Mouse (Mus musculus) embryonic facial prominence, embryonic 14.5 days (tissue): ENCODE results near the gene Lmf1. TPM values are rescaled to one million over a fixed set of nuclear protein-coding genes. Genes with fewer than 3 reads are reported as not detected.

Experiments
- ATAC-seq: fragments of 200-750 bp; cut with Nextera tagmentation; 2 replicates; pipeline ENCODE4 v1.8.0; 2017; ENCODE audit warnings: low read depth, moderate number of reproducible peaks, moderate TSS enrichment
- DNase-seq: peaks from one replicate; pipeline ENCODE4 v3.0.0-alpha.2; 2015; ENCODE audit warnings: low spot score
- H3K27ac ChIP-seq: fragments of 300-500 bp; sonication (generic); replicated peaks from 2 replicates; pipeline ENCODE4 v1.5.1; 2014; ENCODE audit warnings: low read depth, mild to moderate bottlenecking, low read length, moderate library complexity
- H3K27me3 ChIP-seq: fragments of 300-500 bp; sonication (generic); replicated peaks from 2 replicates; pipeline ENCODE4 v1.6.1; 2014; ENCODE audit warnings: low read length; ENCODE audit not compliant: control insufficient read depth, insufficient read depth
- H3K36me3 ChIP-seq: fragments of 300-500 bp; sonication (generic); 2 replicates; pipeline ENCODE4 v1.6.1; 2014; ENCODE audit warnings: low read length, mixed read lengths; ENCODE audit not compliant: control insufficient read depth, insufficient read depth
- H3K4me1 ChIP-seq: fragments of 300-500 bp; sonication (generic); 2 replicates; pipeline ENCODE4 v1.6.1; 2014; ENCODE audit warnings: antibody characterized with exemption, low read length; ENCODE audit not compliant: control insufficient read depth, insufficient read depth
- H3K4me2 ChIP-seq: fragments of 300-500 bp; sonication (generic); 2 replicates; pipeline ENCODE4 v1.6.1; 2014; ENCODE audit warnings: low read depth, mild to moderate bottlenecking, low read length, moderate library complexity, mixed read lengths
- H3K4me3 ChIP-seq: fragments of 300-500 bp; sonication (generic); 2 replicates; pipeline ENCODE4 v1.5.1; 2014; ENCODE audit warnings: low read depth, mild to moderate bottlenecking, low read length
- H3K9ac ChIP-seq: fragments of 300-500 bp; sonication (generic); 2 replicates; pipeline ENCODE4 v1.6.1; 2014; ENCODE audit warnings: low read depth, mild to moderate bottlenecking, low read length, moderate library complexity, mixed read lengths
- H3K9me3 ChIP-seq: fragments of 300-500 bp; sonication (generic); 2 replicates; pipeline ENCODE4 v1.6.1; 2016; ENCODE audit warnings: low read length; ENCODE audit not compliant: control insufficient read depth
- WGBS: fragments of 180-500 bp; shearing (Covaris S2); extraction: QIAGEN DNeasy Blood & Tissue Kit; methylation state at CpG from one replicate; pipeline ENCODE4 v1.1.7; 2014; 5-methylcytosine and 5-hydroxymethylcytosine counted together
- polyA plus RNA-seq: library from polyadenylated mRNA; unstranded; fragments of >200 nt; fragmentation: Nextera tagmentation; extraction: Ambion mirVana; gene quantifications from 2 replicates; pipeline ENCODE4 v1.2.1, GENCODE M21; 2014

Gene Lmf1
- polyA plus RNA-seq, 1 experiment from 2014 or later, result 27.3 TPM

GRCm38 (mm10) chr17:25656826-25657189 lies 77.9 kb downstream of the Lmf1 start:
- no peak overlapping the region for H3K9ac ChIP-seq
- peak overlapping the region; percentile 71 for H3K27ac ChIP-seq

GRCm38 (mm10) chr17:25663213-25663835 lies 84.4 kb downstream of the Lmf1 start:
- H3K27ac ChIP-seq, result peak overlapping the region; percentile 40; the same call in 1 of the 2 replicates
- DNase-seq (peak; percentile 63), ATAC-seq (peak; percentile 79)
- peaks cover 12% of the 10 kb centered on the region for H3K4me1 ChIP-seq
- 43% methylated on average over 9 of the region's 12 CpGs for WGBS
- no peak overlapping the region for H3K4me2 ChIP-seq
- H3K9me3 ChIP-seq, result no peaks in the 10 kb centered on the region
- H3K9ac ChIP-seq, result no peak overlapping the region
- H3K36me3 ChIP-seq, result 0 out of 2 replicates have a peak, but pooled peaks cover 3% of the 10 kb centered on the region
- H3K27me3 ChIP-seq, result no peaks in the 10 kb centered on the region
- no peak overlapping the region for H3K4me3 ChIP-seq

More at GRCm38 (mm10) chr17:25656826-25657189, 77.9 kb downstream of the Lmf1 start:
- Histone ChIP-seq H3K9me3 (no peaks in the 10 kb centered on the region), H3K4me1 (no peaks in the 10 kb centered on the region; the same call in 1 of the 2 replicates), H3K4me2 (no peak overlapping the region), H3K4me3 (no peak overlapping the region), H3K27me3 (no peaks in the 10 kb centered on the region), H3K36me3 (peaks cover 12% of the 10 kb centered on the region; the same call in 1 of the 2 replicates)
- WGBS, result 42% methylated on average over 3 of the region's 3 CpGs
- peak; percentile 68; the same call in 1 of the 2 replicates for ATAC-seq
- peak; percentile 59 for DNase-seq

GRCm38 (mm10) chr17:25665485-25665884 lies 86.6 kb downstream of the Lmf1 start:
- WGBS, result 84% methylated on average over 6 of the region's 6 CpGs
- Histone ChIP-seq H3K4me1 (peaks cover 14% of the 10 kb centered on the region), H3K36me3 (no peaks in the 10 kb centered on the region), H3K9ac (no peak overlapping the region), H3K9me3 (no peaks in the 10 kb centered on the region), H3K4me2 (no peak overlapping the region), H3K4me3 (no peak overlapping the region), H3K27me3 (no peaks in the 10 kb centered on the region), H3K27ac (no peak overlapping the region)
- DNase-seq (no peak), ATAC-seq (no peak)

- H3K36me3 ChIP-seq, result no peaks in the 10 kb centered on the region
- H3K9me3 ChIP-seq, result no peaks in the 10 kb centered on the region
- H3K9ac ChIP-seq, result no peak overlapping the region
- WGBS, result 62% methylated on average over 8 of the region's 8 CpGs
- ATAC-seq (no peak), DNase-seq (peak; percentile 26)
- no peak overlapping the region for H3K4me3 ChIP-seq
- H3K4me2 ChIP-seq, result no peak overlapping the region
- H3K27ac ChIP-seq, result no peak overlapping the region
- H3K27me3 ChIP-seq, result no peaks in the 10 kb centered on the region
- H3K4me1 ChIP-seq, result peaks cover 14% of the 10 kb centered on the region
These were observed 87.0 kb downstream of the Lmf1 start for GRCm38 (mm10) chr17:25665891-25666290.

- Histone ChIP-seq H3K9ac (no peak overlapping the region), H3K4me3 (no peak overlapping the region), H3K9me3 (no peaks in the 10 kb centered on the region), H3K36me3 (no peaks in the 10 kb centered on the region), H3K4me2 (no peak overlapping the region), H3K27ac (no peak overlapping the region), H3K27me3 (no peaks in the 10 kb centered on the region), H3K4me1 (peaks cover 5% of the 10 kb centered on the region; the same call in 1 of the 2 replicates)
- WGBS, result 79% methylated on average over 7 of the region's 7 CpGs
- no peak for ATAC-seq
- no peak for DNase-seq
These were observed 89.7 kb downstream of the Lmf1 start for GRCm38 (mm10) chr17:25668481-25669055.

- H3K9ac ChIP-seq, result no peak overlapping the region
- H3K27me3 ChIP-seq, result no peaks in the 10 kb centered on the region
- ATAC-seq (no peak), DNase-seq (no peak)
- no peak overlapping the region for H3K27ac ChIP-seq
- H3K4me3 ChIP-seq, result no peak overlapping the region
- no peaks in the 10 kb centered on the region for H3K36me3 ChIP-seq
- H3K9me3 ChIP-seq, result 0 out of 2 replicates have a peak, but pooled peaks cover 5% of the 10 kb centered on the region
- no peak overlapping the region for H3K4me2 ChIP-seq
- 0 out of 2 replicates have a peak, but pooled peaks cover 2% of the 10 kb centered on the region for H3K4me1 ChIP-seq
These were observed 94.1 kb downstream of the Lmf1 start for GRCm38 (mm10) chr17:25672982-25673381.

GRCm38 (mm10) chr17:25677969-25678368 lies 99.1 kb downstream of the Lmf1 start:
- WGBS, result 55% methylated on average over 6 of the region's 6 CpGs
- H3K9ac ChIP-seq, result no peak overlapping the region
- 0 out of 2 replicates have a peak, but pooled peaks cover 5% of the 10 kb centered on the region for H3K9me3 ChIP-seq
- no peak overlapping the region for H3K4me3 ChIP-seq
- no peak overlapping the region for H3K4me2 ChIP-seq
- ATAC-seq, result no peak
- no peaks in the 10 kb centered on the region for H3K36me3 ChIP-seq
- no peaks in the 10 kb centered on the region for H3K4me1 ChIP-seq
- peak overlapping the region; percentile 23; the same call in 1 of the 2 replicates for H3K27ac ChIP-seq
- DNase-seq, result no peak
- no peaks in the 10 kb centered on the region for H3K27me3 ChIP-seq

- no peak overlapping the region for H3K4me2 ChIP-seq
- H3K4me1 ChIP-seq, result no peaks in the 10 kb centered on the region
- no peaks in the 10 kb centered on the region for H3K27me3 ChIP-seq
- no peak for ATAC-seq
- no peaks in the 10 kb centered on the region for H3K36me3 ChIP-seq
- H3K9ac ChIP-seq, result no peak overlapping the region
- 21% methylated on average over 5 of the region's 5 CpGs for WGBS
- no peak for DNase-seq
- no peak overlapping the region for H3K4me3 ChIP-seq
- no peak overlapping the region for H3K27ac ChIP-seq
- H3K9me3 ChIP-seq, result 0 out of 2 replicates have a peak, but pooled peaks cover 5% of the 10 kb centered on the region
These were observed 100.9 kb downstream of the Lmf1 start for GRCm38 (mm10) chr17:25679818-25680217.

GRCm38 (mm10) chr17:25681636-25682035 lies 102.8 kb downstream of the Lmf1 start:
- H3K36me3 ChIP-seq, result no peaks in the 10 kb centered on the region
- no peaks in the 10 kb centered on the region for H3K4me1 ChIP-seq
- no peak overlapping the region for H3K9ac ChIP-seq
- no peaks in the 10 kb centered on the region for H3K27me3 ChIP-seq
- H3K27ac ChIP-seq, result no peak overlapping the region
- no peak overlapping the region for H3K4me2 ChIP-seq
- WGBS, result 62% methylated on average over 4 of the region's 4 CpGs
- H3K4me3 ChIP-seq, result no peak overlapping the region
- H3K9me3 ChIP-seq, result no peaks in the 10 kb centered on the region
- DNase-seq (no peak), ATAC-seq (no peak)
